Mouse (Mus musculus): ENCODE data around the gene Sh3gl2.

DNA sequence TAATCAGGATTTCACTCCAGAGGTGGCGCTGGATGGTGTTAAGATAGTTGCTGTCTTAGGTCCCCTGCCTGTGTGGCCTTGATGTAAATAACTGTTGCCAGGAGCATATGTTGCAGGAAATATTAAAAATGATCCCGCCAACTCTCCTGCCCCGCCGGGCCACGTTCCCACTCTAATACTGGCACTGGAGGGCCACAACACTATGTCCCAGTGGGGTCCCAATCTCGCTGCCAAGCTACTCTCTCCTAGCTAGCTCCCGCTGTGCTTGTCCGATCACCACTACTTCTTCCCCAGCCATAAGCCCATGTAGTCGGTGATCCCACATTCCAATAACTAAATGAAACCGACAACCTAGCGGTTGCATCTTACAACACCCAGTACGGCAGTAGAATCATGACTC, 36.9 kb upstream of the Sh3gl2 start:
- no peak for TF ChIP-seq CTCF (IDR thresholded peaks at IDR 0.05; ENCODE audit: control insufficient read depth, insufficient read depth, insufficient read length)
- no peak for TF ChIP-seq MAX (IDR thresholded peaks at IDR 0.05)
- no peak for TF ChIP-seq MYOG (IDR thresholded peaks at IDR 0.05; ENCODE audit: control insufficient read depth, extremely low read depth, insufficient read length)
- TF ChIP-seq USF1 (IDR thresholded peaks at IDR 0.05; ENCODE audit: low read depth), result no peak
- no peak for TF ChIP-seq CEBPB (IDR thresholded peaks at IDR 0.05; ENCODE audit: low read depth)
- no peak for TF ChIP-seq MYOD1 (IDR thresholded peaks at IDR 0.05; ENCODE audit: control insufficient read depth, insufficient read length, low read depth)

Measured in C2C12 (cell line).